Mouse (Mus musculus) brain, embryonic 14.5 days (tissue): ENCODE measurements around the gene Fam57a.

Experiments
- CTCF ChIP-seq: fragments of 200-500 bp; IDR thresholded peaks from 2 replicates; pipeline ENCODE4 v1.5.1; 2012; ENCODE audit warnings: inconsistent platforms, mild to moderate bottlenecking, moderate library complexity, borderline replicate concordance; ENCODE audit not compliant: insufficient read depth, insufficient read length; ENCODE audit errors: extremely low read depth
- POLR2A ChIP-seq: fragments of 200-500 bp; IDR thresholded peaks from 2 replicates; pipeline ENCODE4 v1.6.1; 2012; ENCODE audit warnings: mild to moderate bottlenecking, inconsistent platforms, borderline replicate concordance; ENCODE audit not compliant: poor library complexity, insufficient read depth, insufficient read length, severe bottlenecking; ENCODE audit errors: extremely low read depth

GRCm38 (mm10) chr11:76153236-76153951 is 26.1 kb upstream of the Fam57a start:
- TF ChIP-seq CTCF (no peak), POLR2A (no peak)
